Mouse (Mus musculus): ENCODE measurements around the gene Zfp385b.

Zfp385b gene

GRCm38 (mm10) chr2:77781390-77781789 is 38.0 kb downstream of the Zfp385b start:
- DNase-seq, result no peak

- DNase-seq, result no peak
These were observed 41.7 kb downstream of the Zfp385b start for GRCm38 (mm10) chr2:77777781-77778180.

GRCm38 (mm10) chr2:77777047-77777686 is 42.3 kb downstream of the Zfp385b start:
- no peak for DNase-seq

GRCm38 (mm10) chr2:77775247-77775880 is 44.1 kb downstream of the Zfp385b start:
- DNase-seq, result peak in 1 of 2 experiments; percentile 23

GRCm38 (mm10) chr2:77770056-77770697 is 49.3 kb downstream of the Zfp385b start:
- no peak for DNase-seq

GRCm38 (mm10) chr2:77768321-77768886 is 51.0 kb downstream of the Zfp385b start:
- no peak for DNase-seq

- DNase-seq, result no peak
These were observed 57.5 kb downstream of the Zfp385b start for GRCm38 (mm10) chr2:77761967-77762366.

GRCm38 (mm10) chr2:77758403-77759071 is 60.9 kb downstream of the Zfp385b start:
- no peak for DNase-seq

GRCm38 (mm10) chr2:77752491-77752890 is 66.9 kb downstream of the Zfp385b start:
- no peak for DNase-seq

- DNase-seq, result no peak
These were observed 69.8 kb downstream of the Zfp385b start for GRCm38 (mm10) chr2:77749631-77750030.

- no peak for DNase-seq
These were observed 73.0 kb downstream of the Zfp385b start for GRCm38 (mm10) chr2:77746417-77746816.

- no peak for DNase-seq
These were observed 74.2 kb downstream of the Zfp385b start for GRCm38 (mm10) chr2:77745246-77745645.

- no peak for DNase-seq
These were observed 77.1 kb downstream of the Zfp385b start for GRCm38 (mm10) chr2:77742359-77742758.

GRCm38 (mm10) chr2:77730196-77730595 is 89.2 kb downstream of the Zfp385b start:
- no peak for DNase-seq

- DNase-seq, result no peak
These were observed 92.6 kb downstream of the Zfp385b start for GRCm38 (mm10) chr2:77726798-77727197.

GRCm38 (mm10) chr2:77720806-77721205 is 98.6 kb downstream of the Zfp385b start:
- DNase-seq, result no peak

- no peak for DNase-seq
These were observed 103.1 kb downstream of the Zfp385b start for GRCm38 (mm10) chr2:77716367-77716766.

GRCm38 (mm10) chr2:77713886-77714285 is 105.6 kb downstream of the Zfp385b start:
- DNase-seq, result no peak

- DNase-seq, result no peak
These were observed 107.7 kb downstream of the Zfp385b start for GRCm38 (mm10) chr2:77711751-77712150.

- DNase-seq, result peak in 1 of 2 experiments; percentile 35
These were observed 110.1 kb downstream of the Zfp385b start for GRCm38 (mm10) chr2:77709206-77709794.

GRCm38 (mm10) chr2:77707138-77707537 is 112.3 kb downstream of the Zfp385b start:
- no peak for DNase-seq

- DNase-seq, result no peak
These were observed 114.0 kb downstream of the Zfp385b start for GRCm38 (mm10) chr2:77705476-77705875.

GRCm38 (mm10) chr2:77703080-77703479 is 116.4 kb downstream of the Zfp385b start:
- peak in 1 of 2 experiments; percentile 4 for DNase-seq

Measured in lung, postnatal 4 days (tissue).